Mouse (Mus musculus) CH12.LX (cell line): ENCODE measurements at regions not wholly inside any gene's neighbourhood (a gene's known extent, or its start where the extent isn't known, plus 50 kb on each side); places are given as distances from the start of the nearest gene placed in this dataset.

ENCODE experiments used
- DNase-seq: peaks from one replicate; pipeline ENCODE4 v3.0.0-alpha.2; 2013; ENCODE audit errors: extremely low read depth
- H3K27ac ChIP-seq: 2 replicates; pipeline ENCODE4 v1.5.1; 2012; ENCODE audit warnings: low read depth, mild to moderate bottlenecking, control low read depth, moderate library complexity; ENCODE audit not compliant: insufficient read depth
- H3K27me3 ChIP-seq: replicated peaks from 2 replicates; pipeline ENCODE3; 2012; ENCODE audit warnings: inconsistent platforms
- H3K36me3 ChIP-seq, 2 experiments: replicated peaks in 1 of 2; 2 replicates each; pipeline versions ENCODE3 to v1.6.1; 2012; ENCODE audit warnings: inconsistent platforms in 1 of 2, low read length in 1 of 2, mild to moderate bottlenecking in 1 of 2, mixed read lengths in 1 of 2, moderate library complexity in 1 of 2; ENCODE audit not compliant: control insufficient read depth in 1 of 2, insufficient read depth in 1 of 2
- H3K4me1 ChIP-seq, 2 experiments: 2 replicates each; pipeline ENCODE4 v1.6.1; 2012; ENCODE audit warnings: inconsistent platforms in 1 of 2, moderate library complexity in 1 of 2; ENCODE audit not compliant: insufficient read depth in 2 of 2, control insufficient read depth in 1 of 2
- H3K4me2 ChIP-seq: 2 replicates; pipeline ENCODE4 v1.6.1; 2012; ENCODE audit warnings: low read depth, mild to moderate bottlenecking, control low read depth; ENCODE audit not compliant: poor library complexity, insufficient read depth, severe bottlenecking
- H3K4me3 ChIP-seq, 3 experiments: fragments of 150-350 bp in 1 of 3; sonication (generic) in 1 of 3; replicated peaks in 1 of 3; 2 replicates each; pipeline versions ENCODE3 to v1.5.1; 2011 to 2012; ENCODE audit warnings: low read depth in 2 of 3, low read length in 2 of 3, mild to moderate bottlenecking in 2 of 3, moderate library complexity in 2 of 3, control low read depth in 1 of 3, improper control_type of control experiment in 1 of 3, inconsistent platforms in 1 of 3, mixed read lengths in 1 of 3; ENCODE audit not compliant: poor library complexity in 1 of 3
- H3K79me2 ChIP-seq: replicated peaks from 2 replicates; pipeline ENCODE4 v1.6.1; 2012; ENCODE audit warnings: mild to moderate bottlenecking, moderate library complexity; ENCODE audit not compliant: control insufficient read depth, poor library complexity, insufficient read depth, severe bottlenecking; ENCODE audit errors: extremely low read depth
- H3K9ac ChIP-seq: 2 replicates; pipeline ENCODE4 v1.6.1; 2012; ENCODE audit warnings: low read depth, mild to moderate bottlenecking, control low read depth, moderate library complexity; ENCODE audit not compliant: insufficient read depth
- H3K9me3 ChIP-seq: replicated peaks from 2 replicates; pipeline ENCODE3; 2012; ENCODE audit warnings: low read length, inconsistent platforms, mixed read lengths
- CHD1 ChIP-seq: IDR thresholded peaks from 2 replicates; pipeline ENCODE4 v1.6.1; 2012; ENCODE audit warnings: low read depth, low read length, improper control_type of control experiment, inconsistent platforms
- CHD2 ChIP-seq: IDR thresholded peaks from 2 replicates; pipeline ENCODE4 v1.6.1; 2011; ENCODE audit warnings: low read length, improper control_type of control experiment
- KAT2A ChIP-seq: IDR thresholded peaks from 2 replicates; pipeline ENCODE4 v1.6.1; 2012; ENCODE audit warnings: low read length, improper control_type of control experiment, inconsistent platforms; ENCODE audit not compliant: insufficient replicate concordance
- MAX ChIP-seq: IDR thresholded peaks from 2 replicates; pipeline ENCODE4 v1.6.1; 2011; ENCODE audit warnings: low read length, improper control_type of control experiment
- MXI1 ChIP-seq: IDR thresholded peaks from 2 replicates; pipeline ENCODE4 v1.6.1; 2011; ENCODE audit warnings: mild to moderate bottlenecking, low read depth, low read length, improper control_type of control experiment
- MYC ChIP-seq: IDR thresholded peaks from 2 replicates; pipeline ENCODE4 v1.6.1; 2011; ENCODE audit warnings: low read depth, mild to moderate bottlenecking, improper control_type of control experiment, low read length
- PAX5 ChIP-seq: IDR thresholded peaks from 2 replicates; pipeline ENCODE4 v1.6.1; 2012; ENCODE audit warnings: low read length, inconsistent platforms, mixed read lengths
- POLR2AphosphoS2 ChIP-seq: IDR thresholded peaks from 2 replicates; pipeline ENCODE4 v1.6.1; 2011; ENCODE audit warnings: low read depth, low read length, improper control_type of control experiment
- RCOR1 ChIP-seq: conservative IDR thresholded peaks from 2 replicates; pipeline ENCODE4 v1.6.1; 2012; ENCODE audit warnings: low read depth, mild to moderate bottlenecking, inconsistent platforms, low read length, improper control_type of control experiment
- SMC3 ChIP-seq: IDR thresholded peaks from 2 replicates; pipeline ENCODE4 v1.6.1; 2011; ENCODE audit warnings: low read depth, low read length, improper control_type of control experiment
- UBTF ChIP-seq: IDR thresholded peaks from 2 replicates; pipeline ENCODE4 v1.6.1; 2012; ENCODE audit warnings: low read depth, mild to moderate bottlenecking, inconsistent platforms, low read length, improper control_type of control experiment, moderate library complexity
- USF2 ChIP-seq: conservative IDR thresholded peaks from 2 replicates; pipeline ENCODE4 v1.6.1; 2011; ENCODE audit warnings: low read depth, low read length, improper control_type of control experiment
- ZC3H11A ChIP-seq: IDR thresholded peaks from 2 replicates; pipeline ENCODE4 v1.6.1; 2012; ENCODE audit warnings: low read depth, mild to moderate bottlenecking, inconsistent platforms, low read length, improper control_type of control experiment
- ZMIZ1 ChIP-seq: IDR thresholded peaks from 2 replicates; pipeline ENCODE4 v1.6.1; 2012; ENCODE audit warnings: low read depth, mild to moderate bottlenecking, inconsistent platforms, low read length, improper control_type of control experiment
- ZNF384 ChIP-seq: IDR thresholded peaks from 2 replicates; pipeline ENCODE4 v1.6.1; 2012; ENCODE audit warnings: low read depth, low read length, improper control_type of control experiment, inconsistent platforms
- dilution Hi-C: fragments of 300-500 bp; cut with MboI; formaldehyde crosslinking; loops from 2 replicates; pipeline ENCODE4 v1.14.3; 2020; ENCODE audit warnings: low sequenced_read_pairs; ENCODE audit not compliant: extremely low pct_unique_long_range_greater_than_20kb, extremely low pct_ligation_motif_present
- in situ Hi-C: fragments of 300-500 bp; cut with MboI; formaldehyde crosslinking; loops from 3 replicates; pipeline ENCODE4 v1.14.3; 2019; ENCODE audit warnings: low sequenced_read_pairs, low pct_ligation_motif_present, low pct_unique_long_range_greater_than_20kb, mixed read lengths

DNA sequence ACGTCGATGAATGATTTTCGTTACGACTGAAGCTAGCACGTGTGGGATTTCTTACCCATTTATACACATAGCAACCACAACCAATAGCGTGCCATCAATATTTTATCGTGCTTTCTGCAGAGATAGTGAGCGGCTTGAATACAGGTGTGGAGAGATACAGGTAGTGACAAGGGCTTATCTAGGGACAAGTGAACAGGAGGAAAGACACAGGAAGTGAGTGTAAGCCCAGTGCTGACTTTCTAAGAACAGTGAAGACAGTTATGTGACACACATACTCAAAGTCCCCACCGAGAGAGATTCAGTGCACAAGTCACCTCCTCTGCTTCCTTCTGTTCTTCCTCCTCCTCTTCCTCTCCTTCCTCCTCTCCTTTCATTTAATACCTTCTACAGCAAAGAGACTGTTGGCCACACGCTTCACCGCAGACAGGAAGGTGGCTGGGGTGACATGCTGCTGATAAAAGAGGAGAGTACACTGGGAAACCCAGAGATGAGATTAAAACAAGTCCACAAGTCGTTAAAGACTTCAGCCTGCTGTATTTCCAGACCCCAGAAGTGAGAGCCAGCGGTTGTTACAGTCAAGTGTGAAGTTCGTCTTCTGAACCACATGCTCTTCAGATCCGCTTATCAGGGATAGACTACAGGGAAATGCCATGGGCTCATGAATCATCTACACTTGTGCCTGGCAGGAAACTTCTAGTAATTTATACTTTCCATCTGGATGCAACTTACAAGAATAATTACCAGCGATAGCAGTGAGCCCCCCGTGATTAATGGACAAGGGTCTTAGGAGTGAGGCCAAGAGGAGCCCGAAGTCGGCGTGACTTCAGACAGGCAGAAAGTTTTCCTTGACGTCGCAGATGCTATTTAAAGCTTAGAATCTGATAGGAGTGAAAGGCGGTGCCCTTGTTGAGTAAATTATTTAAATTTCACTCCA lies 180.5 kb downstream of the Gxylt1 start:
- no peak overlapping the region for H3K9ac ChIP-seq
- H3K4me3 ChIP-seq: no peak overlapping the region
- no peaks in the 10 kb centered on the region for H3K4me1 ChIP-seq
- in situ Hi-C loops: no loop called here
- DNase-seq: no peak
- H3K4me2 ChIP-seq: no peak overlapping the region
- no peak overlapping the region for H3K27ac ChIP-seq
- no peak for TF ChIP-seq UBTF
- no peak for TF ChIP-seq ZNF384
- no peak for TF ChIP-seq SMC3
- no peak for TF ChIP-seq ZC3H11A
- TF ChIP-seq CHD1: no peak
- TF ChIP-seq MXI1: no peak
- TF ChIP-seq USF2: no peak
- no peak for TF ChIP-seq PAX5
- no peak for TF ChIP-seq MAX
- no peak for TF ChIP-seq POLR2AphosphoS2
- no peaks in the 10 kb centered on the region for H3K36me3 ChIP-seq
- H3K79me2 ChIP-seq: no peaks in the 10 kb centered on the region
- H3K9me3 ChIP-seq: peaks cover 58% of the 10 kb centered on the region
- no peaks in the 10 kb centered on the region for H3K27me3 ChIP-seq
- dilution Hi-C loops: no loop called here

DNA sequence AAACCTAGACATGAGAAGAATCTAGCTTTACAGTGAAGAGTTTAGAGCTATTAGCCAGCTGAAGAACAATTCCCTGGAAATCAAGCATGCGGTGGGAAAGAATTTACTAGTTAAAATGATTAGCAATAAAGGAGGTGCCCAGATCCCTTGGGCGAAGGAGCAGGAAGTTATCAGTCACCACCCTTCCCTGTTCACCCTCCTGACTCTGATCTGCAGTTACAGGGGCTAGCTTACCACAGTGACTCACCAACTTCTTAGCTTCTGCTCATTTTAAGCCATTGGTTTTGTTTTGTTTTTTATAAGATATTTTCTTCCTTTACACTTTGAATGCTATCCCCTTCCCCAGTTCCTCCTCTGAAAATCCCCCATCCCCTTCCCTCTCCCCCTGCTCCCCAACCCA lies 183.6 kb downstream of the Gxylt1 start:
- Histone ChIP-seq H3K27me3 (no peaks in the 10 kb centered on the region), H3K9me3 (peaks cover 53% of the 10 kb centered on the region), H3K4me2 (no peak overlapping the region), H3K4me1 (no peaks in the 10 kb centered on the region), H3K4me3 (no peak overlapping the region), H3K27ac (no peak overlapping the region), H3K79me2 (no peaks in the 10 kb centered on the region), H3K36me3 (no peaks in the 10 kb centered on the region), H3K9ac (no peak overlapping the region)
- in situ Hi-C loops (no loop called here), dilution Hi-C loops (no loop called here)
- no peak for TF ChIP-seq ZMIZ1
- TF ChIP-seq RCOR1: no peak
- TF ChIP-seq KAT2A: no peak
- TF ChIP-seq CHD2: no peak
- no peak for TF ChIP-seq MYC
- DNase-seq: no peak
